Mouse (Mus musculus) forebrain, embryonic 11.5 days (tissue): Measurements from ENCODE around the gene Mogs. TPM values are rescaled to one million over a fixed set of nuclear protein-coding genes. Genes with fewer than 3 reads are reported as not detected.

Experiments used
- ATAC-seq: fragments of 200-750 bp; cut with Nextera tagmentation; replicated peaks from 2 replicates; pipeline ENCODE4 v1.8.0; 2017; ENCODE audit warnings: moderate TSS enrichment; ENCODE audit not compliant: low FRiP score
- DNase-seq: peaks from one replicate; pipeline ENCODE4 v3.0.0-alpha.2; 2017; ENCODE audit warnings: low spot score
- H3K27ac ChIP-seq: fragments of 300-500 bp; sonication (generic); 2 replicates; pipeline ENCODE4 v1.5.1; 2014; ENCODE audit warnings: low read depth, low read length
- H3K27me3 ChIP-seq: fragments of 300-500 bp; sonication (generic); 2 replicates; pipeline ENCODE4 v1.6.1; 2014; ENCODE audit warnings: mild to moderate bottlenecking, low read length, mixed read lengths; ENCODE audit not compliant: control insufficient read depth, insufficient read depth
- H3K36me3 ChIP-seq: fragments of 300-500 bp; sonication (generic); 2 replicates; pipeline ENCODE4 v1.6.1; 2014; ENCODE audit warnings: mild to moderate bottlenecking, low read length, moderate library complexity, mixed read lengths; ENCODE audit not compliant: control insufficient read depth, insufficient read depth
- H3K4me1 ChIP-seq: fragments of 300-500 bp; sonication (generic); replicated peaks from 2 replicates; pipeline ENCODE4 v1.6.1; 2014; ENCODE audit warnings: low read length, mixed read lengths; ENCODE audit not compliant: control insufficient read depth, insufficient read depth
- H3K4me2 ChIP-seq: fragments of 300-500 bp; sonication (generic); 2 replicates; pipeline ENCODE4 v1.6.1; 2014; ENCODE audit warnings: low read depth, mild to moderate bottlenecking, low read length, moderate library complexity, mixed read lengths; ENCODE audit not compliant: severe bottlenecking
- H3K4me3 ChIP-seq: fragments of 300-500 bp; sonication (generic); 2 replicates; pipeline ENCODE4 v1.5.1; 2014; ENCODE audit warnings: low read depth, low read length
- H3K9ac ChIP-seq: fragments of 300-500 bp; sonication (generic); 2 replicates; pipeline ENCODE4 v1.6.1; 2014; ENCODE audit warnings: low read length
- H3K9me3 ChIP-seq: fragments of 300-500 bp; sonication (generic); 2 replicates; pipeline ENCODE4 v1.6.1; 2016; ENCODE audit warnings: low read length, mixed read lengths; ENCODE audit not compliant: control insufficient read depth
- WGBS: fragments of 180-500 bp; shearing (Covaris S2); extraction: QIAGEN DNeasy Blood & Tissue Kit; methylation state at CpG from one replicate; pipeline ENCODE4 v1.1.7; 2014; 5-methylcytosine and 5-hydroxymethylcytosine counted together
- polyA plus RNA-seq: library from polyadenylated mRNA; unstranded; fragments of >200 nt; fragmentation: Nextera tagmentation; extraction: Ambion mirVana; gene quantifications from 2 replicates; pipeline ENCODE4 v1.2.1, GENCODE M21; 2014

Mogs gene
- polyA plus RNA-seq, 1 experiment from 2014 or later, result 37.1 TPM

GRCm38 (mm10) chr6:83116373-83117164, 1.3 kb downstream of the Mogs start:
- H3K9ac ChIP-seq, result peak overlapping the region; percentile 85
- H3K27me3 ChIP-seq, result no peaks in the 10 kb centered on the region
- DNase-seq (no peak), ATAC-seq (no peak)
- 84% methylated on average over 11 of the region's 11 CpGs for WGBS
- no peaks in the 10 kb centered on the region; the same call in none of the 2 replicates for H3K36me3 ChIP-seq
- peak overlapping the region; percentile 96 for H3K4me2 ChIP-seq
- no peak overlapping the region for H3K27ac ChIP-seq
- peak overlapping the region; percentile 87 for H3K4me3 ChIP-seq
- peaks cover 11% of the 10 kb centered on the region; the same call in 1 of the 2 replicates for H3K4me1 ChIP-seq
- H3K9me3 ChIP-seq, result no peaks in the 10 kb centered on the region

- no peaks in the 10 kb centered on the region for H3K9me3 ChIP-seq
- H3K4me2 ChIP-seq, result no peak overlapping the region
- 0 out of 2 replicates have a peak overlapping the region, but pooled peaks have one; percentile 5 for H3K4me3 ChIP-seq
- H3K36me3 ChIP-seq, result no peaks in the 10 kb centered on the region; the same call in none of the 2 replicates
- H3K27me3 ChIP-seq, result no peaks in the 10 kb centered on the region
- peaks cover 11% of the 10 kb centered on the region; the same call in 1 of the 2 replicates for H3K4me1 ChIP-seq
- ATAC-seq (no peak), DNase-seq (no peak)
- WGBS, result 90% methylated on average over 4 of the region's 4 CpGs
- no peak overlapping the region for H3K27ac ChIP-seq
- H3K9ac ChIP-seq, result no peak overlapping the region
Observed at GRCm38 (mm10) chr6:83117165-83117438, 1.8 kb downstream of the Mogs start.

- H3K9ac ChIP-seq, result no peak overlapping the region
- no peak overlapping the region for H3K27ac ChIP-seq
- no peak for ATAC-seq
- peak; percentile 59 for DNase-seq
- no peaks in the 10 kb centered on the region for H3K27me3 ChIP-seq
- 94% methylated on average over 13 of the region's 13 CpGs for WGBS
- H3K4me3 ChIP-seq, result 0 out of 2 replicates have a peak overlapping the region, but pooled peaks have one; percentile 5
- no peaks in the 10 kb centered on the region for H3K9me3 ChIP-seq
- H3K4me1 ChIP-seq, result peaks cover 12% of the 10 kb centered on the region; the same call in 1 of the 2 replicates
- H3K4me2 ChIP-seq, result no peak overlapping the region
- H3K36me3 ChIP-seq, result no peaks in the 10 kb centered on the region; the same call in none of the 2 replicates
Observed at GRCm38 (mm10) chr6:83117616-83118015, 2.3 kb downstream of the Mogs start.

- Histone ChIP-seq H3K27ac (no peak overlapping the region), H3K4me1 (peaks cover 19% of the 10 kb centered on the region; the same call in 1 of the 2 replicates), H3K27me3 (no peaks in the 10 kb centered on the region), H3K4me3 (no peak overlapping the region), H3K9me3 (no peaks in the 10 kb centered on the region), H3K36me3 (no peaks in the 10 kb centered on the region; the same call in none of the 2 replicates), H3K9ac (no peak overlapping the region), H3K4me2 (no peak overlapping the region)
- DNase-seq (no peak), ATAC-seq (no peak)
- 83% methylated on average over 11 of the region's 11 CpGs for WGBS
Observed at GRCm38 (mm10) chr6:83118369-83118768, 3.1 kb downstream of the Mogs start.

- Histone ChIP-seq H3K9me3 (no peaks in the 10 kb centered on the region), H3K27ac (no peak overlapping the region), H3K4me1 (peaks cover 19% of the 10 kb centered on the region; the same call in 1 of the 2 replicates), H3K9ac (no peak overlapping the region; the same call in 1 of the 2 replicates), H3K27me3 (no peaks in the 10 kb centered on the region), H3K4me2 (peak overlapping the region; percentile 77), H3K4me3 (0 out of 2 replicates have a peak overlapping the region, but pooled peaks have one; percentile 5), H3K36me3 (no peaks in the 10 kb centered on the region; the same call in none of the 2 replicates)
- DNase-seq, result no peak
- 88% methylated on average over 14 of the region's 14 CpGs for WGBS
- no peak for ATAC-seq
Observed at GRCm38 (mm10) chr6:83118825-83119733, 3.8 kb downstream of the Mogs start.

- no peaks in the 10 kb centered on the region for H3K27me3 ChIP-seq
- H3K4me3 ChIP-seq, result peak overlapping the region; percentile 5; the same call in 1 of the 2 replicates
- no peaks in the 10 kb centered on the region; the same call in none of the 2 replicates for H3K36me3 ChIP-seq
- peak overlapping the region; percentile 77 for H3K4me2 ChIP-seq
- H3K27ac ChIP-seq, result no peak overlapping the region
- peak overlapping the region; percentile 79 for H3K9ac ChIP-seq
- DNase-seq (no peak), ATAC-seq (no peak)
- no peaks in the 10 kb centered on the region for H3K9me3 ChIP-seq
- H3K4me1 ChIP-seq, result peaks cover 19% of the 10 kb centered on the region; the same call in 1 of the 2 replicates
- WGBS, result 85% methylated on average over 7 of the region's 7 CpGs
Observed at GRCm38 (mm10) chr6:83119734-83120051, 4.4 kb downstream of the Mogs start.

GRCm38 (mm10) chr6:83120930-83121862, 5.9 kb downstream of the Mogs start, which contains the start of gene Wbp1:
TSS of gene Wbp1 (minus strand) at chr6:83121559.
- peaks cover 16% of the 10 kb centered on the region; the same call in 1 of the 2 replicates for H3K4me1 ChIP-seq
- peak; percentile 95 for ATAC-seq

More at GRCm38 (mm10) chr6:83120930-83121862, 5.9 kb downstream of the Mogs start, which contains the start of gene Wbp1:
- Histone ChIP-seq H3K9me3 (no peaks in the 10 kb centered on the region), H3K27ac (peak within 1 kb of the TSS; percentile 98), H3K9ac (peak within 1 kb of the TSS; percentile 97), H3K27me3 (no peaks in the 10 kb centered on the region), H3K36me3 (no peaks in the 10 kb centered on the region; the same call in none of the 2 replicates), H3K4me3 (peak within 1 kb of the TSS; percentile 77), H3K4me2 (peak within 1 kb of the TSS; percentile 95)
- WGBS, result under 1% methylated on average over 38 of the region's 38 CpGs
- DNase-seq, result peak; percentile 95
